Mouse (Mus musculus) heart, embryonic 11.5 days (tissue): Measurements from ENCODE around the gene Tsr1. TPM values are rescaled to one million over a fixed set of nuclear protein-coding genes. Genes with fewer than 3 reads are reported as not detected.
A peak's percentile ranks its signal among the peaks of the same experiment; 100 is the strongest.

Source experiments
- ATAC-seq: fragments of 200-750 bp; cut with Nextera tagmentation; replicated peaks from 2 replicates; pipeline ENCODE4 v1.8.0; 2017; ENCODE audit warnings: moderate library complexity; ENCODE audit not compliant: insufficient number of reproducible peaks, low FRiP score, low TSS enrichment
- H3K27ac ChIP-seq: fragments of 300-500 bp; sonication (generic); 2 replicates; pipeline ENCODE4 v1.5.1; 2014; ENCODE audit warnings: mild to moderate bottlenecking, low read depth, low read length
- H3K27me3 ChIP-seq: fragments of 300-500 bp; sonication (generic); 2 replicates; pipeline ENCODE4 v1.6.1; 2014; ENCODE audit warnings: mild to moderate bottlenecking, low read length, mixed read lengths; ENCODE audit not compliant: control insufficient read depth, insufficient read depth
- H3K36me3 ChIP-seq: fragments of 300-500 bp; sonication (generic); 2 replicates; pipeline ENCODE4 v1.6.1; 2014; ENCODE audit warnings: mild to moderate bottlenecking, low read length, moderate library complexity, mixed read lengths; ENCODE audit not compliant: control insufficient read depth, insufficient read depth
- H3K4me1 ChIP-seq: fragments of 300-500 bp; sonication (generic); 2 replicates; pipeline ENCODE4 v1.6.1; 2014; ENCODE audit warnings: low read length; ENCODE audit not compliant: control insufficient read depth, insufficient read depth
- H3K4me2 ChIP-seq: fragments of 300-500 bp; sonication (generic); 2 replicates; pipeline ENCODE4 v1.6.1; 2014; ENCODE audit warnings: mild to moderate bottlenecking, moderate library complexity
- H3K4me3 ChIP-seq: fragments of 300-500 bp; sonication (generic); 2 replicates; pipeline ENCODE4 v1.5.1; 2014; ENCODE audit warnings: low read depth, low read length
- H3K9ac ChIP-seq: fragments of 300-500 bp; sonication (generic); 2 replicates; pipeline ENCODE4 v1.6.1; 2014; ENCODE audit warnings: mild to moderate bottlenecking, low read depth, low read length, moderate library complexity
- H3K9me3 ChIP-seq: fragments of 300-500 bp; sonication (generic); replicated peaks from 2 replicates; pipeline ENCODE4 v1.6.1; 2016; ENCODE audit warnings: low read length; ENCODE audit not compliant: control insufficient read depth
- WGBS: fragments of 180-500 bp; shearing (Covaris S2); extraction: QIAGEN DNeasy Blood & Tissue Kit; methylation state at CpG from one replicate; pipeline ENCODE4 v1.1.7; 2014; ENCODE audit not compliant: insufficient replicate concordance; 5-methylcytosine and 5-hydroxymethylcytosine counted together
- polyA plus RNA-seq: library from polyadenylated mRNA; unstranded; fragments of >200 nt; fragmentation: Nextera tagmentation; extraction: Ambion mirVana; gene quantifications from 2 replicates; pipeline ENCODE4 v1.2.1, GENCODE M21; 2014

Gene Tsr1
- polyA plus RNA-seq, 1 experiment from 2014 or later: 34.0 TPM

GRCm38 (mm10) chr11:74881979-74882378 lies 15.9 kb upstream of the Tsr1 start:
- ATAC-seq: no peak
- no peak overlapping the region for H3K4me3 ChIP-seq
- peak overlapping the region; percentile 17; the same call in 1 of the 2 replicates for H3K4me2 ChIP-seq
- no peaks in the 10 kb centered on the region for H3K27me3 ChIP-seq
- WGBS: 58% methylated on average over 14 of the region's 14 CpGs
- no peak overlapping the region for H3K27ac ChIP-seq
- H3K9me3 ChIP-seq: no peaks in the 10 kb centered on the region
- H3K4me1 ChIP-seq: peaks cover 10% of the 10 kb centered on the region
- no peaks in the 10 kb centered on the region for H3K36me3 ChIP-seq
- H3K9ac ChIP-seq: no peak overlapping the region

DNA sequence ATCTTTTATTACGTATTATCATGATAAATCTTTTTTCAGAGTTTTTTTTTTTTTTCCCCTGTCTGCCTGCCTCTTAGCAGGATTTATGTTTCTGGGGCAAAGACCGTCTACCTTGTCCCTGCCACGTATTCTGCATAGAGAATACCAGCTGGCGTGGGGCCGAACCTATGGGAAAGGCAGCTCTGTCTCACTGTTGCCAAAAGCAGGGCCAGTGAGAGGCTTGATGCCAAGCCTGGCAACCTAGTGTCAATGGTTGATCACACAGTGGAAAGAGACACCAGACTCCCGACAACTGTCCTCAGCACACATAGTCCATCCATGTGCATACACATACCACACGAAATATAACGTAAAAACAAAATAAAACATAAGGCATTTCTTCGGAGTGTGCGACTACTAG lies 14.8 kb upstream of the Tsr1 start:
- no peak overlapping the region for H3K27ac ChIP-seq
- peaks cover 8% of the 10 kb centered on the region; the same call in 1 of the 2 replicates for H3K4me1 ChIP-seq
- H3K27me3 ChIP-seq: no peaks in the 10 kb centered on the region
- no peak overlapping the region for H3K4me3 ChIP-seq
- H3K4me2 ChIP-seq: no peak overlapping the region
- WGBS: 93% methylated on average over 10 of the region's 10 CpGs
- ATAC-seq: no peak
- no peaks in the 10 kb centered on the region for H3K36me3 ChIP-seq
- no peak overlapping the region for H3K9ac ChIP-seq
- no peaks in the 10 kb centered on the region for H3K9me3 ChIP-seq

DNA sequence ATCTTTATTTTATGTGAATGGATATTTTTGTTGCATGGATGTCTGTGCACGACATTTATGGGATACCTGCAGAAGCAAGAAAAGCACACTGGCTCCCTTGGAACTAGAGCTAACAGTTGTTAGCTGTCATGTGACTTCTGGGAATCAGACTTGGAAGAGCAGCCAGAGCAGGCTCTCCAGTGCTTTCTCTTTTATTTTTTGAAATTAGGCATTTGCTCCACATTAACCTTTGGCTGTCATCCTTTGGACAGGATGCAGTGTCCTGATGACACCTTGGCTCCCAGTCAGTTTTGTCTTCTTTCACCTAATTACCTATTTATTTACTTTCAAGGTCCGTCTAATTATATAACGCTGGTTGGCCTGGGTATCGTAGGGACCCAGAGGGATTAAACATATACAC lies 3.3 kb upstream of the Tsr1 start:
- H3K4me1 ChIP-seq: peaks cover 5% of the 10 kb centered on the region; the same call in 1 of the 2 replicates
- no peak overlapping the region for H3K9ac ChIP-seq
- ATAC-seq: no peak
- no peaks in the 10 kb centered on the region for H3K27me3 ChIP-seq
- H3K9me3 ChIP-seq: no peaks in the 10 kb centered on the region
- WGBS: 77% methylated on average over 4 of the region's 4 CpGs
- H3K36me3 ChIP-seq: no peaks in the 10 kb centered on the region
- H3K27ac ChIP-seq: no peak overlapping the region
- H3K4me2 ChIP-seq: no peak overlapping the region
- no peak overlapping the region for H3K4me3 ChIP-seq

- Histone ChIP-seq H3K9ac (peak overlapping the region; percentile 82), H3K27ac (peak overlapping the region; percentile 79), H3K4me2 (peak overlapping the region; percentile 94), H3K36me3 (peaks cover 8% of the 10 kb centered on the region; the same call in 1 of the 2 replicates), H3K4me3 (peak overlapping the region; percentile 91), H3K9me3 (no peaks in the 10 kb centered on the region), H3K4me1 (peaks cover 5% of the 10 kb centered on the region; the same call in 1 of the 2 replicates), H3K27me3 (no peaks in the 10 kb centered on the region)
- 1% methylated on average over 49 of the region's 55 CpGs for WGBS
- peak; percentile 70 for ATAC-seq
These were observed 1.6 kb upstream of the Tsr1 start for GRCm38 (mm10) chr11:74895980-74896900.

DNA sequence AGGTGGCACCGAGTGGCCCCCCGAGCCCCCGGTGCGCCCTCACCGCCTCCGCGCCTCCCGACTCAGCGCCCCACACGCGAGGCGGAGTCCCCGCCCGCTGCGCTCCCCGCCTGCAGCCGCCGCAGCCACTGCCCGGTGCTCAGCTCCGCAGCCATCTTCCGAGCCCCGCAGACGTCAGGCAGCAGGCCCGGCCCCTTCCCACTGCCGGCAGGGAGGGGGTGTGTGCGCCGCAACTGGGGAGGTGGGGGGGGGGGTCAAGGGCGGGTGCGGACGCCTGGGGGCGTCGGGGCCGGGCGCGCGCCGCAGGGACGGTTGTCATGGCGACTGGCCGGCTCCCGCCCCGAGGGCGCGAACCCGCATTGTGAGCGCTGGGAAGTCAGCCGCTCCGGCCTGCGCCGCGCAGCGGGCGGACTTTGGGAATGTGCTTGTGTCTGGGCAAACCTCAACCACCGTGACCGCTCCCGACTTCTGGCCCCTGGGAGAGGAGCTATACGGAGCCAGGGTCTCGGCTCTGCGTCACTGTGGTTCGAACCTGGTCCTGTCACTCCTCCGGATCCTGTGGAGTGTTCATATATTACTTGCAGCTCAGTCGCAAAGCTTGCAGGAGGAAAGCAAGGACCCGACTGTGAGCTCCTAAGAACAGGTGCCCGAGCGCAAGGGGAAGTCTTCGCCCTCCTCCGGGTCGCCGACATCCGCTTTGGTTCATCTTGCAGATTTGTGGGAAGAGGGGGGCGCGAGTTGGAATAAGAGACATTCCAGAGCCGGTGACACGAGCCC lies 782 bp upstream of the Tsr1 start, which contains the start of gene Sgsm2:
TSS of gene Sgsm2 (minus strand) at position 160 of the 777 bp plus-strand sequence.
- H3K36me3 ChIP-seq: peaks cover 17% of the 10 kb centered on the region; the same call in 1 of the 2 replicates
- no peaks in the 10 kb centered on the region for H3K9me3 ChIP-seq
- peak; percentile 77 for ATAC-seq
- H3K27me3 ChIP-seq: no peaks in the 10 kb centered on the region
- H3K4me1 ChIP-seq: peaks cover 5% of the 10 kb centered on the region; the same call in 1 of the 2 replicates
- H3K4me3 ChIP-seq: peak within 1 kb of the TSS; percentile 91
- peak within 1 kb of the TSS; percentile 94 for H3K4me2 ChIP-seq
- under 1% methylated on average over 67 of the region's 74 CpGs for WGBS
- H3K9ac ChIP-seq: peak within 1 kb of the TSS; percentile 82
- peak within 1 kb of the TSS; percentile 79 for H3K27ac ChIP-seq

- H3K4me3 ChIP-seq: peak overlapping the region; percentile 91
- peaks cover 22% of the 10 kb centered on the region; the same call in 1 of the 2 replicates for H3K36me3 ChIP-seq
- H3K9me3 ChIP-seq: no peaks in the 10 kb centered on the region
- 1% methylated on average over 7 of the region's 7 CpGs for WGBS
- no peak for ATAC-seq
- H3K27me3 ChIP-seq: no peaks in the 10 kb centered on the region
- peak overlapping the region; percentile 94 for H3K4me2 ChIP-seq
- H3K27ac ChIP-seq: peak overlapping the region; percentile 79
- peaks cover 5% of the 10 kb centered on the region; the same call in 1 of the 2 replicates for H3K4me1 ChIP-seq
- peak overlapping the region; percentile 82 for H3K9ac ChIP-seq
These were observed 601 bp downstream of the Tsr1 start for GRCm38 (mm10) chr11:74898517-74898827.

DNA sequence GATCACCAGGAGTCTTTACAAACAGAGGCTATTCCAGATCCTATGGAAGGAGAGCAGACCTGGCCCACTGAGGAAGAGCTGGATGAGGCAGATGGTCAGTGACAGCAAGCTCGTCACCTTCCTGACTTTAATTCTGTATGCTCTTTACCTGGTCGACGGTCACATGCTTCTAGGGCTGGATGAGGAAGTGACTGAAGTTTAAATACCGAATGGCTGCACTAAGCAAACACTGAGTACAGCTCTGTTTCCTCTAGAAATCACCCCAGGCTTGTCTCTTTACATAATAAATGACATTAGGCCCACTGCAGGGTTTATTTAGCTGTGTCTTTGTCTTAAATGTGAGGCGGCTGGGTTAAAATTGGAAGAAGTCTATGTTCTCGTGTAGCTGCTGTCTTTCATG lies 3.7 kb downstream of the Tsr1 start:
- H3K27me3 ChIP-seq: no peaks in the 10 kb centered on the region
- peaks cover 5% of the 10 kb centered on the region; the same call in 1 of the 2 replicates for H3K4me1 ChIP-seq
- no peak overlapping the region for H3K27ac ChIP-seq
- H3K4me3 ChIP-seq: no peak overlapping the region
- no peak for ATAC-seq
- H3K9me3 ChIP-seq: no peaks in the 10 kb centered on the region
- no peak overlapping the region for H3K9ac ChIP-seq
- no peak overlapping the region for H3K4me2 ChIP-seq
- WGBS: 86% methylated on average over 6 of the region's 6 CpGs
- peaks cover 32% of the 10 kb centered on the region for H3K36me3 ChIP-seq

DNA sequence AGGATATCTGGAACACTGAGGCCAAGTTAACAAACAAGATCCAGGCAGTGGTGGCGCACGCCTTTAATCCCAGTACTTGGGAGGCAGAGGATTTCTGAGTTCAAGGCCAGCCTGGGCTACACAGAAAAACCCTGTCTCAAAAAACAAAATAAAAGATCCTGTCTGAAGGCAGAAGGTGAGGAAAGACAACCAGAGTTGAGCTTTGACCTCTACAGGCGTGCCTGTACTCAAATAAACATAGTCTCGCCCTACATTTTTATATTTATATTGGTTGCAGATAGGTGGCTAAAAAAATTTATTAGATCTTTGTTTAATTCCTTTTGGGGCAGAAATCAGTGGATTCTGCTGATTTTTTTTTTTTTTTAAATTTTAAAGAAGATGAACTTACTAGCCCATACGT lies 4.5 kb downstream of the Tsr1 start:
- ATAC-seq: no peak
- H3K4me2 ChIP-seq: no peak overlapping the region
- H3K27me3 ChIP-seq: no peaks in the 10 kb centered on the region
- H3K4me1 ChIP-seq: peaks cover 5% of the 10 kb centered on the region; the same call in 1 of the 2 replicates
- 87% methylated on average over 5 of the region's 5 CpGs for WGBS
- H3K9me3 ChIP-seq: no peaks in the 10 kb centered on the region
- H3K36me3 ChIP-seq: peaks cover 40% of the 10 kb centered on the region
- H3K27ac ChIP-seq: no peak overlapping the region
- no peak overlapping the region for H3K4me3 ChIP-seq
- no peak overlapping the region for H3K9ac ChIP-seq
